Mouse (Mus musculus): Measurements from ENCODE around the gene Egr4.

Gene Egr4

DNA sequence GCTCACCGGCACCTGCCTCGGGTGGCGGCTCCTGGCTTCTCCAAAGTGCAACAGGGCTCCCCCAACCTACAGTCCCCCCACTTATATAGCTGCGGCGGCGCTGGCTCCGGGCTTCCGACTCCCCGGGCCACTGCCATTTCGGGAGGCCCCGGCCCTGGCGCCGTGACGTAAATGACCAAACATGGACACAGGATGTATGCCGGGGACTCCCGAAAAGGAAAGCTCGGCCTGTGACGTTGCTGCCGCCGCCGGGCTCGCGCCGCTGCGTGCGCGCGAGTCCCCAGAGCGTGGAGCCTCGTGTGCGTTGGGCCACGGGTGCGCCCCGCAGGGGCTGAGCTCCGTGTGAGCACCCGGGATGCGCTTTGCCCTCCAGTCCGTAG, at the start of gene Egr4:
TSS of gene Egr4 (minus strand) at position 59 of the 380 bp plus-strand sequence.
- DNase-seq (ENCODE audit: low spot score), result peak; percentile 47

DNA sequence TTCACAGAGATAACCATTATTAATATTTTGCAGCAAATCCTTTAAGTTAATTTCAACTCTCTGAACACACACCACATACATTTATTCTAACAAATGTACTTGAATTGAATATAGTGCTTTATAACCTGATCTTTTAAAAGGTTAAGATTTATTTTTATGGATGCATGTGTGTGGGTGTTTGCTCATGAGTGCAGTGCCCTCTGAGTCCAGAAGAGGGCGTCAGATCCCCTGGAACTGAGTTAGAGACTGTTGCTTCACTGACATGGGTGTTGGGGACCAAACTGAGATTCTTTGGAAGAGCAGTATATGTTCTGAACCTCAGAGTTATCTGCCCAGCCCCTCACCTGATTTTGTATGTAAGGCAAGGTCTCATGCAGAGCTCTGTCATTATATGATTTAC, 49.0 kb upstream of the Egr4 start:
- no peak for DNase-seq (ENCODE audit: low spot score)

DNA sequence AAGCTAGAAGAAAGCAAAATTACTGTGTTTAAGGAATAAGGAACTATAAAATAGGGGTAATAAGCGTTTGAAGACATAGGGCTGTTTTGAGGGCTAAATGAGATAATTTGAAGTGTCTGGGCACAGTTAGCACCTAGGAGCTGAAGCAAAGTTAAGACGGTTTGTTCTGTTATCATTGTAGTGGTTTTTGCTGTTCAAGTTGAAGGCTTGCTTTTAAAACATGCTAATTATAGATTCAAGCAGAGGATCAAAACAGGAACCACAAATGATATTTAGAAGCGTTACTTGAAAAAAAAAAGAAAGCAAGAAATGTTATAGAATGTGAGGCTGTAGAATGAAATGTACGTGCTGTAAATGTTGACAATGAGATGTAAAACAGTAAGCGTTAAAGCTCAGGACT, 34.3 kb upstream of the Egr4 start:
- DNase-seq (ENCODE audit: low spot score), result no peak

DNA sequence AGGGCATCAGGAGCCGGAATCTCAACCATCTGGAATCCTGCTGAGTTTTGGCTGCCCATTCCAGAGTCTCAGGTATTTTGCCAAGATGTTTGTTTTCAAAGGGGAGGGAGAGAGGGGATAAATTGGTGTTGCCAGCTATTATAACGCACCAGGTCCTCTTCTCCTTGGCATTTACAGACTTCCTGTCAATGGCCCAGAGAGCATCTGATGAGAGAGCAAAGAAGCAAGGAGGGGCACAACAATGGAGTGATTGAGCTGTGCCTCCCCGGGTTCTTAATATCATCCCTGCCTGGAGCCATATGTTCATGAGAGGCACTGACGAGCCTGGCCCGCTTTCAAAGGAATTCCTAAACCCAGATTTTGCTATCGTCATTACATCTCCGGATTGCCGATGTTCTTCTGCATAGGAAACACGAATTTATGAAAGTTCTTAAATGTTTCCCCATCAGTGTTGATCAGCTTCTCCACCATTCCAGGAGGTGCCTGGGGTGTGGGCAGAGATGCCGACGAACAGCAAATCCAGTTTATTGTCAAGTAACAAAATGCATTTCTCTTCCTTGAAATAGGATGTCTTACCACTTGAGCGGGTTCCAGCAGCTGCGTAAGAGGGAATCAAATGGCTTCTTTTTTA, 31.0 kb upstream of the Egr4 start:
- DNase-seq (ENCODE audit: low spot score), result no peak

DNA sequence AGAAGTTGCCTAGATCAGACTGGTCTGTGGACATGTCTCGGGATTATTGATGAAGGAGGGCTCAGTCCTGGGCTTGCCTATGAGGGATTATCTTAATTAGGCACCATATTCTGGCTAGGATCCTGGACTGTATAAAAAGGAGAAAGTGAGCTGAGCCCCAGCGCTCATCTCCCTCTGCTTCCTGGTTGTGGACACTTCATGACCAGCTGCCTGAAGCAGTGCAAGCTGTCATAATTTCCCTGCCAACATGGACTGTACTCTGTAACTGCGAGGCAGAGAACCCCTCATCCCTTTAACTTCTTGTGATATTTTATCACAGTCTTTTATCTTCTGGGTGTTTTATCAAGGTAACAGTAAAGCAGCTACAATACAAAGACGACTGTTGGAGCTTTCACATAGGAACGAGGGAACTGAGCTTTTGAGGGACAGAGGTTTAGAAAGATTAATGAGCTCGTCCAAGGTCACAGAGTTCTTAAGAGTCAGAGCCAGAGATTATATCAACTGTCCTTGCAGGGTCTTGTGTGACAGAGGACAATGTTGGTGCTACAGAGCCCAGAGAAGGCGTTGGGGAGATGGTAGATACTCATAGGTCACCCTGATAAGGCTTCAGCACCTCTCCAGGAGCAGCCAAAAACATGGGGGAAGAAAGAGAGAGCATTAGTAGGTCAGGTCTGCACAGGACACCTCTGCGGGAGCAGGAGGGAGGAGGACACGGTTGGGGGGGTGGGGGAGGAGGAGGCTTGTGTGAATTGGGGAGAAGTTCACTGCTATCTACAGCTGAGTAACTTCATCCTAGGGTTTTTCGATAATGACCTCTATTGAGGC, 30.2 kb upstream of the Egr4 start:
- DNase-seq (ENCODE audit: low spot score), result no peak

DNA sequence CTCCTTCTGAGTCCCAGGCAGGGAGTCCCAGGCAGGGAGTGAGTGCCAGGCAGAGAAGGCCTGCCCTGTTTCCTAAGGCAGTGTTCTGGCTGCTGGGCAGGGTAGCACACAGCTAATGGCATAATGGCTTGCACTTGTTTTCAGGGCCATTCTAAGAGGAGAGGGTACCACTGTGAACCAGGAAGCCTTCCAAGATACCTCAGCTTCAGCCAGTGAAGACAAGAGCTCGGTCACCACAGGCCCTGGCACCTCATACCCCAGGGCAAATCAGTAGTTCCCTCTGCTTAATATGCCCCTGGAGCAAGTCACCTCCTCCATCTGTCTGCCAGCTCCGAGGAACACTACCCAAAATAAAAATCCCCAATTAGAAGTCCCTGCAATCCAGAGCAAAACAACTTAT, 9.4 kb upstream of the Egr4 start:
- no peak for DNase-seq (ENCODE audit: low spot score)

DNA sequence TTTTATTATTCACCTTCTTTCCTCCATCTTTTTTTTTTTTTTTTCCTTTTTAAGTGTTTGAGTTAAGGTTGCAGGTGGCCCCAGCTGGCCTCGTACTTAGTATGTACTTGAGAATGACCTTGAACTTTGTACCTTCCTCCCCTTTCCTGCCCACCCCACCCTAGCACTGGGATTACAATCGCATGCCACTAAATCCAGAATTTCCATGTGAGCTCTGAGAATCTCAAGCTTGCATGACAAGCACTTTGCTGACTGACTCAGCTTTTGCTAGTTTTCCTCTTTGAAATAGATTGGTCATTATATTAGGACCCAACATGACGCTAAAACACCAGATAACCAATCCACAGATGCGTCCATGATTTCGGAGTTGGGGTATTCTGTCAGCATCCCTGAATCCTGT, 8.6 kb upstream of the Egr4 start:
- DNase-seq (ENCODE audit: low spot score), result no peak

DNA sequence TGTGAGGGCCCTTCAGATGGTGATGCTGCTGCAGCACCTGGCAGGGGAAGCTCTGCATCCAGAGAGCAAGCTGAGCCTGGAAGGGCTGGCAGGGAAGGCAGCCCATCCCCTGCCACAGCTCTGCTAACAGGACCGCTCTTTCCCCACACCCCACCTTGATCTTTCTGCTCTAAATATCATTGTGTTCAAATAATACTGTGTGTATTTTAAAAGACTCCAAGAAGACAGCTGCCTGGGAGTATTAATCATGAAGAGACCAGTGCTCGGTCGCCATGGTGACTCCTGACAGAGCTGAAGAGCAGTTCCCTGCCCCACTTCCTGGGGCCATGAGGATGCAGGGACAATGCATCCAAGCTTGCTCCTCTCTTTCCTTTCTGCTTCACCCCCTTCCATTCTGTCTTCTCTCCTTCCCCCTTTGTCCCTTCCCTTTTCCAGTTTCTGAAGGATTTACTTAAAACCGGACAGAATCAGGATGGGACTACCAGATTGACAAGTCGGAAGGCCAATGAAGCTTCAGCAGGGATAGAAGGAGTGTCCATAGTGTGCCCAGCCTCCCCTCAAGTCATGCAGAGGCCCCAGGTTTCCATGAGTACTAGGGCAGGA, 4.8 kb upstream of the Egr4 start:
- peak; percentile 86 for DNase-seq (ENCODE audit: low spot score)

DNA sequence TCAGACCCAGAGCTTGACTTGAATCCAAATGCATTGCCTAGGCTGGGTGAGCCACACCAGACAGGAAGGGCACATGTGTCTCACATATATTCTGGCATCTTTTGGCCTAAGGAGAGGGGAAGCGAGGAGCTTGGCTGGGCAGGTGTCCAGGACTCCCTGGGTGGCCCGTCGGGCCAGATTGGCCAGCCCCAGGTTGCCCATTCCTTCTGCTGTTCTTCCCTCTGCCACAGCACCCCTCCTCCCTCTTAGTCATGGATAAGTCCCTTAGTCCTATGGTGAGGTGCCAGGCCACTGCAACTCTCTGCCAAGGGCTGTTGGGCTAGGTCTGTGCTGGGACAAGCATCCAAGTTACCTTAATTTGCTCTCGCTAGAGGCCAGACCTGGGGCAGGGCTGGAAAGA, 2.6 kb upstream of the Egr4 start:
- no peak for DNase-seq (ENCODE audit: low spot score)

DNA sequence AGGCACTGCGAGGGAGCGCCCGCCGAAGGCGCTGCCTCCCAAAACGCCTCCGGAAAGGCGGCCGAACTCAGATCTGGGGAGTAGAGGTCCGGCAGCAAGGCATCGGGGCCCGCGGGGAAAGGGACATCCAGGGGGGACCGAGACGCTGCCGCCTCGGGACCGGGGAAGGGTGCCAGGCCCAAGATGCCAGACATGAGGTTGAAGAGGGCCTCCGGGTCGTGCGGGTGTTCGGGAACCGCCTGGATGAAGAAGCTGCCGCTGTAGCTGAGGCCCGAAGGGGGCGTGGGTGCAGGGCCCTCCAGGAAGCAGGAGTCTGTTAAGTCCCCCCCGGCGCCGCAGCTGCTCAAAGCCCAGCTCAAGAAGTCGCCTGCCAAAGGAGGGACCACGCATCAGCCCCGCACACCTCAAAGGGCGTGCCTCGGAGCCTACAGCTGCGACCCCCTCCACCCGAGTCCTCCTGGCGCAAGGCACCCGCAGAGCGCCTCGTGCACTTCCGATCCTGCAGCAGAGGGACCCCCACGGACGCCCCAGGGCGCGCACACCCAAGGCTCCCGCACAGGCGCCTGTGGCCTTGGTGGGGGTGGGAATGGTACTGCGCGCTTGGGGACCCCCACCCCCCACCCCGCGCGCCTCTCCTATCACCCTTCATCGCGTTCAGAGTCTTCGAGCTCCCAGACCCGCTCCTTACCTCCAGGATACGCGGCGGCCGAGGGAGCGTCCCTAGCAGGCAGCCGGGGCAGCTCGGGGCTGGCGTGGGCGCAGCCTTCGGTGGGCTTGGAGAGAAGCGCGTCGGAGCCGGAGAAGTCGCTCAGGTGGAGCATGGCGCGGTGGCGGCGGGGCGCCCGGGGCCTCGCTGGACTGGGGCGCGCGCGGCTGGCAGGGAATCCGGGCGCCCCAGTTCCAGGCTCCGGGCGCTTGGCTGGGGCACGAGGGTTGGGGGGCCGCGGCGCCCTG, 535 bp downstream of the Egr4 start:
- no peak for DNase-seq (ENCODE audit: low spot score)

DNA sequence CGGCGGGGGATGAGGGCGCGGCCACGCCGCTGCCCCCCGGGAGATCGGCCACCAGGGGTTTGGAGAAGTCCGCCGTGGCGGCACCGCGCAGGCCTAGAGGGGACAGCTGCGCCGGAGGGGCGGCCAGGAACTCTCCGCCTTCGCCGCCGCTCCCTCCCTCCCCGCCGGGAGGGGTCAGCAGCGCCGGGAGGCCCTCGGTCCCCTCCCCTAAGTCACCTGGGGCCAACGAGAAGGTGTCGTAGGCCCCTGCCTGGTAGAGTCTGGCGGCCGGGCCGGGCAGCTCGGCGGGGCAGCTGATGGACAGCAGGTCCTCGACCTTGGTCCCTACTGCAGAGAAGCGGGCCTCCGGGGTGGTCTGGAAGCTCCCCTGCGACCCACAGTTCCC, 1.3 kb downstream of the Egr4 start:
- no peak for DNase-seq (ENCODE audit: low spot score)

DNA sequence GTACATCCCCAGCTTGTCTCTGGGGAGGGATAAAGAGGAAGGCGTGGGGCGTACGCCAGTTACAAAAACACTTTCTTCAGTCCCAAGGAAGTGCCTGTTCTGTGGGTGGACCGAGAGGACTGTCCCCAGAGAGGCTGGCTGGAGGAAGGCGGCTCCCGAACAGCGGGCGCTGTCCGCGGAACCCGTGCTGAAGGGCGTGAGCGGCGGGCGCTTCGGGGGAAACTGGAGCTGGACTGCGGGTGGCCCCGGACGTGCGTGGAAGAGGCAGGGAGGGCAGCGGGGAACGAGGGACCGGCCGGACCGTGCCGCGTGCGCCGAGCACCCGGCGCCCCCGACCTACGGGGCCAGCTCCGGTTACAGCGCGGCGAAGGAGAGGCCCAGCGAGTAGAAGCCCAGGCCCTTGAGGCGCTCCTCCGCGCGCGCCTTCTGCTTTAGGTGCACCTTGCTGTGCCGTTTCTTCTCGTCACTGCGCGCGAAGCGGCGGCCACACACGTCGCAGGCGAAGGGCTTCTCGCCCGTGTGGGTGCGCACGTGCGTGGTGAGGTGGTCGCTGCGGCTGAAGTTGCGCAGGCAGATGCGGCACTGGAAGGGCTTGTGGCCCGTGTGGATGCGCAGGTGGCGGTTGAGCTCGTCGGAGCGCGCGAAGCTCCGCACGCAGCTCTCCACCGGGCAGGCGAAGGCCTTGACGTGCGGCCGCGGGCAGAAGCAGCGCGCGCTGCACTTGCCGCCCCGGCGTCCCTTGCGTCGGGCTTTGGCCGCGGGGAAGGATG, 1.9 kb downstream of the Egr4 start:
- no peak for DNase-seq (ENCODE audit: low spot score)

DNA sequence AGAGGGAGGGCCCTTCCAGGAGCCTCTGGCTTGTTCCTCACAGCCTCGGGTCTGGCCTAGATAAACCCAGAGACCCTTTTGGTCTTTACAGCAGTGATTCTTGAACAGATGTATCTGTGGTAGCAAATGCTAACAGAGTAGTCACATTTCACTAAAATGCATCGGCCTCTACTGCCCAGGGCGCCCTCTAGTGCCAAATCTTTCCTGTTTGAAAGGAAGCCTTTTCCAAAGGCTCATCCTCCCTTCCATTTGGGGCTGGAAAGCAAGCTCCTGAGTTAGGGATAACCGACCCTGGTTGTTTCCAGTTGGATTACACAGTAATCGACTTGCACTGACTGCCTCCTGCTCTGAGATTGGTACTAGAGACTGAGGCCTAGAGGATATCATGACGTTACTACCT, 2.9 kb downstream of the Egr4 start:
- peak; percentile 68 for DNase-seq (ENCODE audit: low spot score)

DNA sequence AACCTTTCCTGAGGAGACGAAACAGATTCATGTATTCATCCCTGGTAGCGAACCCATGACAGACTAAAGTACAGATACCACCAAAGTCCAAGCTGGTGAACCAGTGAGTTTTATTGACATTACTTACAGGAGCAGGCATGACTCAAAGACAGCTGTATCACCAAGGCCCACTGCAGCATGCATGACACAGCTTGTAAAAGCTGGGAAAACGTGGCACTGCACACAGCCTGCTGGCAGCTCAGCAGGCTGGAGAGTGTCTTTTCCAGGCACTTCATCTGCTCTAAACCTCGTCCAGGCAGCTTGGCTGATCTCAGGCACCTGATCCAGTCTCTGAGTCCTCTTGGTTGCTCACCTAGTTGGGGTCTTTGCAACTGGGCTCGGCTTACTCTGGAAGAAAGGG, 4.8 kb downstream of the Egr4 start:
- peak; percentile 25 for DNase-seq (ENCODE audit: low spot score)

DNA sequence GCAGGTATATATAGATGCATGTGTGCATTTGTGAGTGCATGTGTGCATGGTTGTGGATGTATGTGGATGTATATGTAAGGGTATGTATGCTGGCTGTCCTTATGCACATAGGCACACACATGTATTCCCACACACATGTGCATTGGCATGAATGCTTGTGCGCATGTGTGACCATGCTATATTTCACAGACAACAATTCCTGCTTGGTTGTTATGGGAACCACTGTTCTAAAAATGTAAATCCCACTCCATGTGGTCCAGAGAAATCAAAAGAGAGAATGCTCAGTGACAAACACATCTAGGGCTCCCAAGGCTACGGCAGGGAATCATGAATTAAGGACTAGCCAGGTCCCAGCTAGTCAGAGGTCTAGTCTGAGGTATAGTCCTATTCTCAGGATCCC, 8.5 kb downstream of the Egr4 start:
- no peak for DNase-seq (ENCODE audit: low spot score)

DNA sequence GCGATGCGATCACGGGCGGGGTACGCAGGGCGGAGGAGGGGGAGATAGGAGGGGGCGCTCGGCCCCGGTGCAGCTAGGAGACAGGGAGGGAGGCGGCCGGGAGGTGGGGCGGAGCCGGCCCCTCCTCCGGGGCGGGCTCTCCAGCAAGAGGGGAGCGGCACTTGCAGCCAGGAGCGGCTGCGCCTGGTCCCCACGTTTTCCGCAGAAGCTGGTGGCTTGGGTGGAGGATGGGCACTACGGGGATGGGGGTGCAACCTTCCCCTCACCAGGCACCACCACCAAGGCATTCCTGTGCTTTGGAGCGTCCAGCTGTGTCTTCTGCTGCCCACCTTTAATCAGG, 10.5 kb downstream of the Egr4 start, which contains the start of gene Fbxo41:
TSS of gene Fbxo41 (minus strand) at position 84 of the 340 bp plus-strand sequence.
- peak; percentile 60 for DNase-seq (ENCODE audit: low spot score)

DNA sequence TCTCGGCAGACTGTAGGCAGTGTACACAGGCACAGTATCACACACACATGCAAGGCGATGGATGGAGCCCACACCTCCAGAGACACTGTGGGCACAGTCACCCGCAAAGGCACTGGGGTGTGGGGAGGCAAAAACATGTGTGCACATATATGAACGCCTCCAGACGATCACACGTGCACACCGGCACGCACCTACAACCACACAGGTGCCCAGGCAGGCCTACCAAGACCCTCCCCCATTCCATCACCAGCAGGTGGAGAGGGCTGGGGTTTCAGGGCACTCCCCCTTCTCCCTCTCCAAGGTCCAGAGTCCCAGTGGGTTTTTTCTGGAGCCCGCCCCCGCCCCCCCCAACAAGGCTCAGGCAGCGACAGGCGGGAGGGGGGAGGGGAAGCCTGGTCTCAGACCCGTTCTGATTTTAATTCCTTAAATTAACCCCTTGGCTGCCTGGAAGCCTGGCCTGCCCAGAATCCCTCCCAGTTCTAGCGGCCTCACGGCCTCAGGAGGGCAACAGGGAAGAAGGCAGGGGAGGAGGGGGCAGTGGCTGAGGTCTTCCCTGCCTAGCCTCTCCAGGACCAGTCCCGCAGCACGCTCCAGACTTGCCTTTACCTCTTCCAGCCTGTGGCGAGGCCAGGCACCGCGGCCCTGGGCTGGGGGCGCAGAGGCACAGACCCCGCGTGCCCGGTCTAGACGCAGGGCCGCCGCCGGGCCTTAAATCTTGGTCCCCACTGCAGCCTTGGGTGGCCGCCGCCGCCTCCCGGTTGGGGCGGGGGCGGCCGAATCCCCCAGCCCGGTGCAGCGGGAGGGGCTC, 11.1 kb downstream of the Egr4 start:
- peak; percentile 20 for DNase-seq (ENCODE audit: low spot score)

DNA sequence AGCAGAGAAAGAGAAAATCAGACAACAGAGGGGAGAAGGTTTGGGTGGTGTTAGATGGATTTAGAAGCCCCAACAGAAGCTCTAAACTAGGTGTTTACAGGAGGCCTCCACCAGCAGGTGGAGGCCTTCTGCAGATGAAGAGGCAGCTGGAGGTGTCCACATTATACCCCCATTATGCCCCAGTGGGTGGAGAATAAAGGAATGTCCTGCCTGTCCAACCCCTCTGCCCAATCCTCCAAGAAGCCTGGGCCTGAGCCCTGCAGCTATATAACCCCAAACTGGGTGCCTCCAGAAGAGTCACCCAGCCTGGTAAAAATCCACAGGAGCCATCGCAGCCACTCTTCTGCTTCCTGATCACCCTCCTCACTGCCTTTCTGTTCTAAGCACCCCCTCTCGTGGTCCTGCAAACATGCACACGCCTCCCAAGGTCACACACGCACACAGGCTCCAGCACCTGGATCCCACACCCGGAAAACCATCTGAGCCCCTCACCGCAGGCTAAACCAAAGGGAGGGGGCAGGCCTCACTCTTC, 11.8 kb downstream of the Egr4 start:
- DNase-seq (ENCODE audit: low spot score), result no peak

DNA sequence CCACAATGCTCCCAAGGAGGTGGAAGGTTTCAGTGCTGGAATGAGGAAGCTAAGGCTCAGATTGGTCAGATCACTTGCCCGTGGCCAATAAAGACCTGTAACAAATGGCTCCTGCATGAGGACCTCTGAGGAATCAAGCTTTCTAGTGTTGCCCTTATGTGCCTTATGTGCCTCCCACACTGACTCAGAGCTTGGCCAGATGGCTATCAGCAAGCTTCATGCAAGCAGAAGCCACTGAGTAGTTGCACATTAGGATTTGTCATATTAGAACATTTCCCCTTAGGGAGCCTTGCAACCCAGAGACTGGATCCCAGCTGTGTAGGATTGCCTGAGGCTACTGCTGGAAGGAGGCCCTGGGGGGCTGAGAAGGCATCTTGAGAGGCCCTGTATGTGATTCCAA, 13.0 kb downstream of the Egr4 start:
- peak; percentile 43 for DNase-seq (ENCODE audit: low spot score)

DNA sequence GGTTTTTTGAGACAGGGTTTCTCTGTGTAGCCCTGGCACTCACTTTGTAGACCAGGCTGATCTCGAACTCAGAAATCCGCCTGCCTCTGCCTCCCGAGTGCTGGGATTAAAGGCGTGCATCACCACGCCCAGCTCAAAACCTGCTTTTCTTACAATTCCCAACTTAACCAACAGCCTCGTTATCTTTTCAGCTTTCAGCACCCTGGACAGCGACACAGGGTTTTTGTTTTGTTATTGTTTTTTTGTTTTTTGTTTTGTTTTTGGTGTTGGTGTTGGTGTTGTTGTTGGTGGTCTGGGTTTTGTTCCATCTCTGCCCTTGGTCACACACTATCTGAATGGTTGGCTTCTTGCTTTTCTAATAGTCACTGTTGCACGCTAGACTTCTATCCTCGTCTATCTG, 15.2 kb downstream of the Egr4 start:
- no peak for DNase-seq (ENCODE audit: low spot score)

Measured in MN1 (cell line).